29 mouse cellular contexts compared by ENCODE assay signal in the genomic region with DNA sequence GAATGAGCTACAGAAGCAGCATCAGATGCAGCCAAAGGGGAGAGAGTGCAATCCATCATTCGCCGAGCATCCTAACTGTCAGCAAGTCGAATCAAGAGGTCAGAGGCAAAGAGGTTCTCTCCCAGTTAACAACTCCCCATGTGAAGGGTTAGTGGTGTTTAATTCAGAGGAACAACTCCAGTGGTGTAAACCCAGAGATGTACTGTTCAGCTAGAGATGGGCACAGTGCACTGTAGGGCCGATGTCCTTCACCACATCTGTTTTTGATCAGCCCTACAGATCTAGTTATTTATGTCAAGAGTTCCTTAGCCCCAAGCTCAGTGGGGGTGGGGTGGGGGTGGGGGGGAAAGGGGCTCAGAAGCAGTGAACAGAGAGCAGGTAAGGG. TPM values are rescaled to one million over a fixed set of nuclear protein-coding genes. Genes with fewer than 3 reads are reported as not detected.
DNase-seq lines count a peak whose midpoint lies in the region; ATAC-seq and TF ChIP-seq lines count a peak whose summit lies in the region.
"Had no signal": no experiment of that assay in that cellular context is flagged by ENCODE, and none has a peak within 500 bp of the region (broad histone marks: within the 10 kb centered on the region; RNA-seq: fewer than 3 reads in every experiment).

No protein-coding gene starts in this region.

- no peak overlapping the region for H3K9ac ChIP-seq in hindbrain, postnatal 0 days (replicated peaks; ENCODE audit: low read length)
- H3K9ac ChIP-seq: forebrain, embryonic 15.5 days; heart, embryonic 13.5 days; hindbrain, embryonic 13.5 days; liver, postnatal 0 days; midbrain, embryonic 15.5 days; neural tube, embryonic 13.5 days had no signal

- H3K4me2 ChIP-seq in hindbrain, postnatal 0 days (ENCODE audit: low read depth, low read length) = no peak overlapping the region
- H3K4me2 ChIP-seq: forebrain, embryonic 15.5 days; heart, embryonic 13.5 days; hindbrain, embryonic 13.5 days; liver, embryonic 11.5 days; midbrain, embryonic 15.5 days; neural tube, embryonic 13.5 days had no signal

- whole genome bisulfite sequencing in hindbrain, embryonic 10.5 days = 64% methylated on average over 4 of the region's 4 CpGs
- WGBS in hindbrain, postnatal 0 days = 75% methylated on average over 4 of the region's 4 CpGs

- 0 out of 2 replicates have a peak overlapping the region, but pooled peaks have one; percentile 54 for H3K27ac ChIP-seq in hindbrain, embryonic 10.5 days
- no peak overlapping the region for H3K27ac ChIP-seq in hindbrain, postnatal 0 days
- H3K27ac ChIP-seq in embryonic fibroblast, embryonic 13.5 days (ENCODE audit: insufficient read depth, low read length) = peak overlapping the region; percentile 13; the same call in 1 of the 2 replicates
- H3K27ac ChIP-seq: forebrain, embryonic 15.5 days; heart, embryonic 13.5 days; kidney, postnatal 0 days; left cerebral cortex, adult 2 months; midbrain, embryonic 15.5 days; neural tube, embryonic 13.5 days had no signal

- no peak for ATAC-seq in hindbrain, postnatal 0 days
- ATAC-seq: CD4-positive, CD25-positive, alpha-beta regulatory T cell, adult 4 months; forebrain, embryonic 15.5 days; liver, postnatal 0 days; midbrain, embryonic 15.5 days had no signal

- intact Hi-C loops in gastrocnemius, postnatal 36 days (cut with DNase I) = no loop called here

- TF ChIP-seq CTCF in hindbrain, postnatal 0 days (IDR thresholded peaks at IDR 0.05; ENCODE audit: low read depth) = no peak
- no peak for TF ChIP-seq CTCF in embryonic fibroblast, embryonic 13.5 days (IDR thresholded peaks at IDR 0.05; ENCODE audit: borderline replicate concordance, insufficient read depth, low read length)

- no peaks in the 10 kb centered on the region for H3K36me3 ChIP-seq in hindbrain, embryonic 10.5 days
- no peaks in the 10 kb centered on the region for H3K36me3 ChIP-seq in hindbrain, postnatal 0 days (ENCODE audit: insufficient read depth, low read length)
- H3K36me3 ChIP-seq: forebrain, embryonic 15.5 days; heart, embryonic 13.5 days; hindbrain, embryonic 13.5 days; midbrain, embryonic 15.5 days; neural tube, embryonic 13.5 days had no signal

- 0 out of 2 replicates have a peak, but pooled peaks cover 2% of the 10 kb centered on the region for H3K9me3 ChIP-seq in hindbrain, embryonic 10.5 days
- H3K9me3 ChIP-seq in hindbrain, postnatal 0 days (ENCODE audit: low read length) = no peaks in the 10 kb centered on the region
- H3K9me3 ChIP-seq: forebrain, embryonic 15.5 days; heart, embryonic 13.5 days; hindbrain, embryonic 13.5 days; midbrain, embryonic 15.5 days; neural tube, embryonic 13.5 days had no signal

- H3K4me3 ChIP-seq in hindbrain, embryonic 10.5 days = no peak overlapping the region
- H3K4me3 ChIP-seq in hindbrain, postnatal 0 days (ENCODE audit: low read length) = no peak overlapping the region
- H3K4me3 ChIP-seq in embryonic fibroblast, embryonic 13.5 days (ENCODE audit: insufficient read depth, low read length) = no peak overlapping the region
- H3K4me3 ChIP-seq: forebrain, embryonic 15.5 days; heart, embryonic 13.5 days; hindbrain, embryonic 13.5 days; left cerebral cortex, adult 2 months; midbrain, embryonic 15.5 days; neural tube, embryonic 13.5 days had no signal

- TF ChIP-seq POLR2A in embryonic fibroblast, embryonic 13.5 days (IDR thresholded peaks at IDR 0.05; ENCODE audit: low read depth, low read length) = no peak

- DNase-seq in hindbrain, embryonic 10.5 days (ENCODE audit: low spot score) = peak; percentile 40
- no peak for DNase-seq in hindbrain, postnatal 0 days (ENCODE audit: low spot score)
- peak; percentile 59 for DNase-seq in embryo, embryonic 9.5 days (ENCODE audit: extremely low spot score)
- peak; percentile 11 for DNase-seq in yolk sac, embryonic 10.5 days (ENCODE audit: low spot score)
- no peak for DNase-seq in gastrocnemius, postnatal 36 days
- DNase-seq in right cerebral cortex, postnatal 14 days = no peak
- no peak for DNase-seq in lung, adult 18-20 months
- DNase-seq: adrenal gland, postnatal 25 days; cerebellum, adult 11 months; cerebellum, adult 9-11 months; gastrocnemius, postnatal 10 days; heart, adult 18-20 months; heart, postnatal 14 days; kidney, adult 2 months; left cerebral cortex, postnatal 4 days; liver, postnatal 0 days; lung, postnatal 10 days; right cerebral cortex, postnatal 4 days; thymus, postnatal 36 days had no signal

- peaks cover 43% of the 10 kb centered on the region for H3K4me1 ChIP-seq in hindbrain, embryonic 10.5 days (replicated peaks)
- H3K4me1 ChIP-seq in hindbrain, postnatal 0 days (ENCODE audit: insufficient read depth, low read length) = no peaks in the 10 kb centered on the region
- no peaks in the 10 kb centered on the region; the same call in none of the 2 replicates for H3K4me1 ChIP-seq in embryonic fibroblast, embryonic 13.5 days (ENCODE audit: control insufficient read depth, insufficient read depth, low read length)
- H3K4me1 ChIP-seq: forebrain, embryonic 15.5 days had no signal

- no peaks in the 10 kb centered on the region for H3K27me3 ChIP-seq in hindbrain, embryonic 10.5 days (ENCODE audit: insufficient read depth, poor library complexity, severe bottlenecking)
- H3K27me3 ChIP-seq in hindbrain, postnatal 0 days (ENCODE audit: insufficient read depth, low read length) = no peaks in the 10 kb centered on the region
- H3K27me3 ChIP-seq: forebrain, embryonic 15.5 days; hindbrain, embryonic 13.5 days; midbrain, embryonic 15.5 days; neural tube, embryonic 13.5 days had no signal

RNA-seq across cellular contexts. Expression of a gene that starts 39.8 kb away (rescaled TPM):
- polyA plus RNA-seq in hindbrain, embryonic 10.5 days (2016; fragmentation: Nextera tagmentation; extraction: Ambion mirVana) = 297 and 325 TPM in 2 replicates
- total RNA-seq in hindbrain, postnatal 0 days (2014; rRNA removed) = 90.4 and 97.7 TPM in 2 replicates
- polyA plus RNA-seq in hindbrain, postnatal 0 days (2015; fragmentation: Nextera tagmentation; extraction: Ambion mirVana) = 157 and 162 TPM in 2 replicates
- 27.4 and 41.2 TPM in 2 replicates for polyA plus RNA-seq in embryonic fibroblast, embryonic 13.5 days (2011; ENCODE audit: insufficient read length, low read depth, missing spikeins)
- total RNA-seq in gastrocnemius, postnatal 36 days (2021) = 1 to 10 TPM in 1 of 2 experiments, under 1 TPM in 1; 0.52 to 1.0 TPM
- polyA plus RNA-seq: CD4-positive, CD25-positive, alpha-beta regulatory T cell, adult 4 months had no signal

Comparison
In these comparisons a context has a peak if more than half of its experiments do, and no peak if none do; other contexts are left out.
1. DNase-seq: peak in hindbrain, embryonic 10.5 days (single experiment), embryo, embryonic 9.5 days (single experiment) and yolk sac, embryonic 10.5 days (single experiment); none in hindbrain, postnatal 0 days (single experiment), gastrocnemius, postnatal 36 days (0 of 2), right cerebral cortex, postnatal 14 days (single experiment) and lung, adult 18-20 months (0 of 2).